Mouse (Mus musculus) limb, embryonic 15.5 days (tissue): ENCODE measurements at regions not wholly inside any gene's neighbourhood (a gene's known extent, or its start where the extent isn't known, plus 50 kb on each side); places are given as distances from the start of the nearest gene placed in this dataset.

ENCODE experiments used
- ATAC-seq: fragments of 200-750 bp; cut with Nextera tagmentation; 2 replicates; pipeline ENCODE4 v1.8.0; 2017; ENCODE audit warnings: low read depth, moderate TSS enrichment; ENCODE audit not compliant: insufficient number of reproducible peaks, low FRiP score, low TSS enrichment
- H3K27ac ChIP-seq: fragments of 300-500 bp; sonication (generic); 2 replicates; pipeline ENCODE4 v1.5.1; 2015; ENCODE audit warnings: moderate library complexity, mild to moderate bottlenecking, inconsistent platforms
- H3K27me3 ChIP-seq: fragments of 300-500 bp; sonication (generic); 2 replicates; pipeline ENCODE4 v1.6.1; 2015; ENCODE audit warnings: inconsistent platforms
- H3K36me3 ChIP-seq: fragments of 300-500 bp; sonication (generic); 2 replicates; pipeline ENCODE4 v1.6.1; 2015; ENCODE audit warnings: inconsistent platforms
- H3K4me1 ChIP-seq: fragments of 300-500 bp; sonication (generic); 2 replicates; pipeline ENCODE4 v1.6.1; 2015; ENCODE audit warnings: inconsistent platforms
- H3K4me2 ChIP-seq: fragments of 300-500 bp; sonication (generic); 2 replicates; pipeline ENCODE4 v1.6.1; 2015; ENCODE audit warnings: mild to moderate bottlenecking, inconsistent platforms
- H3K4me3 ChIP-seq: fragments of 300-500 bp; sonication (generic); 2 replicates; pipeline ENCODE4 v1.5.1; 2015; ENCODE audit warnings: mild to moderate bottlenecking, inconsistent platforms
- H3K9ac ChIP-seq: fragments of 300-500 bp; sonication (generic); 2 replicates; pipeline ENCODE4 v1.6.1; 2015; ENCODE audit warnings: inconsistent platforms
- H3K9me3 ChIP-seq: fragments of 300-500 bp; sonication (generic); 2 replicates; pipeline ENCODE4 v1.6.1; 2016; ENCODE audit warnings: inconsistent platforms
- WGBS: fragments of 180-500 bp; shearing (Covaris S2); methylation state at CpG from one replicate; pipeline ENCODE4 v1.1.7; 2015; 5-methylcytosine and 5-hydroxymethylcytosine counted together

DNA sequence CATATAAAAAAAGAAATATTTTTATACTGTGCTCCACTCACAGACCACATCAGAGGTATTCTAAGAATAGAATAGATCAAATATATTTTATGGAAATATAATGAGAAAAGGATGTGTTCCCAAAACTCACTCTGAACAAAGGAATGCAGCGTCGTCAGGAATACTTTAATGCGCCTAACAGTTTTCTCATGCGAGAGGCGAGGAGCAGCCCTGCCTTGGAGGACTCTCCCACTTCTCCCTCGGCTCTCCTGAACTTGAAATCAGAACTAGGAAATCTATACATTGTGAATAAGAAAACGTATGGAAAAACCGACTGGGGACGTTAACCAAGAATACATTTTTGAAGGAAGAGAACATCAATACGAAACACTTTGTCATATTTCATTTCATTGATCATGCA lies 368.3 kb upstream of the Zeb2 start:
- WGBS = 44% methylated on average over 10 of the region's 10 CpGs

DNA sequence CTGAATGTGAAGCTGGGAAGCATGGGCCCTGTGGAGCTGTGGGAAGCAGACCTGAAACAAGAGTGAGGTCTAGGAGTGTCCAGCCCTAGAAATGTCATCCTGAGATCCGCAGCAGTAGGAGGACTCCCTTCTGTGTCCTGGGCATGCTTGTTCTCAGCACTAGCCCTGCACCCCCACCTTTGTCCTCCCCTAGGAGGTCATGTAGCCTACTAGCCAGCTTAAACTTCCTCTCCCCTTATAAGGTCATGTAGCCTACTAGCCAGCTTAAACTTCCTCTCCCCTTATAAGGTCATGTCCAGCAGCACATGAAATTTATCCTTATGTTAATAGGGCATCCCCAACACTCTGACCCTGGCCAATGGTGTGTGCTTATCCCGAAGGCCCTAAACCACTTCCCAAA lies 363.5 kb upstream of the Zeb2 start:
- H3K36me3 ChIP-seq = no peaks in the 10 kb centered on the region
- no peak for ATAC-seq
- H3K27me3 ChIP-seq = no peaks in the 10 kb centered on the region
- no peaks in the 10 kb centered on the region for H3K4me1 ChIP-seq
- no peak overlapping the region for H3K27ac ChIP-seq
- WGBS = 77% methylated on average over 2 of the region's 2 CpGs
- no peak overlapping the region for H3K9ac ChIP-seq
- H3K9me3 ChIP-seq = no peaks in the 10 kb centered on the region
- H3K4me2 ChIP-seq = no peak overlapping the region
- H3K4me3 ChIP-seq = no peak overlapping the region

More for the DNA sequence above, 368.3 kb upstream of the Zeb2 start:
- ATAC-seq = 0 out of 2 replicates have a peak, but pooled peaks have one; percentile 35
- Histone ChIP-seq H3K36me3 (no peaks in the 10 kb centered on the region), H3K27me3 (no peaks in the 10 kb centered on the region), H3K9ac (no peak overlapping the region), H3K9me3 (no peaks in the 10 kb centered on the region), H3K4me2 (no peak overlapping the region), H3K4me3 (no peak overlapping the region), H3K4me1 (no peaks in the 10 kb centered on the region), H3K27ac (peak overlapping the region; percentile 67)

DNA sequence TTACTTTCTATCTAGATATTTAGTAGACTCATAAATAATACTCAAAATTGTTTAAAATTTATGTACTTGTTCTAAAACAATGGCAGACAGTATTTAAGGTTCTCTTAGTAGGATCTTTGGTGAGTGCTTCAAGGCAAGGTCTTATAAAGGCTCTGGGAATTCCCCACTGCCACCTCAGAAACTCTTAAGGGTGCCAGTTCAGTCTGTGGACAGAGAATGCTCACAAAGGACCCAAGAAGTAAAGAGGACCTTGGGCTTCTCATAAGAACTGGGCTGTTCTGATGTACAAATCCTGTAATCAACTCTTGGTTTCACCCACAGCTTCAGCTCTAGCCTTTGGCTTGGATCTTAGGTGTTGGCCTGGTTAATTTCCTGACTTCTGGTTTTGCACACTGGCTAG lies 358.8 kb upstream of the Zeb2 start:
- Histone ChIP-seq H3K27me3 (no peaks in the 10 kb centered on the region), H3K4me2 (no peak overlapping the region), H3K9ac (no peak overlapping the region), H3K9me3 (no peaks in the 10 kb centered on the region), H3K27ac (no peak overlapping the region), H3K4me1 (no peaks in the 10 kb centered on the region), H3K4me3 (no peak overlapping the region), H3K36me3 (no peaks in the 10 kb centered on the region)
- no peak for ATAC-seq

DNA sequence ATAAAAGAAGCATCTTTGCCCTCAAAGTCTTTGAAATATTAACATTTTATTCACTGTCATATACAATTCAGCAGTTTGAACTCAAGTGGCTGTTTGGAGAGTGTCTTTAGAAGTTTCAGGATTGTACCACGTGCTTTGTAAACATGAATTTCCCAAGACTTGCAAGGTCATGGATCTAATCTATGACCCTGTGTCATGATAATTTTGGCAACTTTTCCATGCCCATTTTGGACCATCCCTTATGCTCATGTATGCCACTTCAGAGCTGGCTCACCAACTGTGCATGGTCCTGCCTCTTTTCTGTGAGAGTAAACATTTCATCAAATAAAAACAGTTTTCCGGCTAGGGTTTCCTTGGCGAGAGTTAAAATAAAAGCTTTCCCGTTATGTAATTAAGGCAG lies 347.1 kb upstream of the Zeb2 start:
- Histone ChIP-seq H3K27ac (no peak overlapping the region), H3K27me3 (no peaks in the 10 kb centered on the region), H3K4me3 (no peak overlapping the region), H3K36me3 (no peaks in the 10 kb centered on the region), H3K9me3 (no peaks in the 10 kb centered on the region), H3K4me2 (no peak overlapping the region), H3K4me1 (no peaks in the 10 kb centered on the region), H3K9ac (no peak overlapping the region)
- 89% methylated on average over 4 of the region's 4 CpGs for WGBS
- ATAC-seq = no peak

DNA sequence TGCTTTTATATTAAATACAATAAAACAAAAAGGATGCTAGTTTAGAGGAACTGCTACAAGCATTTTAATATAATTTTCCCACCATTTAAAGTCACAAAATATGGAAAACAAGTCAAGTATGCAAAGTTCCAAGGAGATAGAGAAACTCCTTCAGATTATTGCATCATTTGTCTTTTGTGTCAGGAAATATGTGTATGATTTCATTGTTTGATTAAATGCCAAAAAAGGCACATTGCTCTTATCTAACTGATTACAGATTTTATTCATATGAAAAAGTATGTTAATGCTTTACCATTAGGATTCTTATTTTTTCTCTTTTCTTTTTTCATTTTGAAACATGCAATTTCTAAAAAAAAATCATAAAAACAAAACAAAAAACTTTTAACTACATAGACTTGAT lies 342.2 kb upstream of the Zeb2 start:
- H3K4me2 ChIP-seq = no peak overlapping the region
- H3K4me1 ChIP-seq = no peaks in the 10 kb centered on the region
- no peaks in the 10 kb centered on the region for H3K27me3 ChIP-seq
- no peak overlapping the region for H3K9ac ChIP-seq
- H3K4me3 ChIP-seq = no peak overlapping the region
- H3K27ac ChIP-seq = no peak overlapping the region
- no peaks in the 10 kb centered on the region for H3K9me3 ChIP-seq
- ATAC-seq = no peak
- no peaks in the 10 kb centered on the region for H3K36me3 ChIP-seq

DNA sequence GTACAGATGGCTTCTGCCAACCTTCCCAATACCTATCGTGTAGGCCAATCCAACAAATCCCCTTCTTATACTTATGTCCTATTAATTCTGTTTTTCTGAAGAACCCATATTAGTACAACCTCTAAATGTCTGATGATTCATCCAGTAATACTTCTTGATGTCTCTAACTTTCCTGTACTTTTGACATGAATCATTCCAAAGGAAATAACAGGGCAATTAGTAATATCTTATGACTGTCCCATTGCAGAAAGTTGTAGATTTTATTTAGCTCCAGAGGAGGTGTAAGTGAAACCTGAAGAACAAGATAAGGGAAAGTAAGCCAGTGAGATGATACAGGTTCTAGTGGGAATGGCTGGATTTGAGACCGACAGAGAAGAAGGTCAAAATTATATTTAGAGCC lies 337.6 kb upstream of the Zeb2 start:
- no peak for ATAC-seq
- 91% methylated on average over 2 of the region's 2 CpGs for WGBS
- Histone ChIP-seq H3K36me3 (no peaks in the 10 kb centered on the region), H3K27me3 (no peaks in the 10 kb centered on the region), H3K9me3 (no peaks in the 10 kb centered on the region), H3K4me1 (no peaks in the 10 kb centered on the region), H3K4me2 (no peak overlapping the region), H3K9ac (no peak overlapping the region), H3K27ac (no peak overlapping the region), H3K4me3 (no peak overlapping the region)

DNA sequence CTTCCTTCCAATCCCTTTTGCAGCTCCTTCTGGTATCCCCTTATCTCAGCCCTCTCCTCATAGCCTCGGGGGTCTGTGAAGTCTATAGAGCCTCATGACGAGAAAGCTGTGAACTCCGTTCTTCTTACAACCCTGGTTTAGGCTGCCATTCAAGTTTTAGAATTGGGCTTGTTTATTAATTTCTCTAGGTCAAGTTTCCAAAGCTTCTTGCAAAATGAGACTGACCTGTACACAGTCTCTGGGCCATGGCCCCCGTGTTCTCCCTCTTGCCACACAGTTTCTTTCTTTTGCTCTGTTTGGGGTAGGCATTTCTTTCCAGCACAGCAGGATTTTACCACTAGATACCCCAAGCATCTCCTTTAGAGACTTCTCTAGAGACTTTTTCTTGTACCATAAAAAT lies 322.0 kb upstream of the Zeb2 start:
- 64% methylated on average over 4 of the region's 4 CpGs for WGBS
- H3K9ac ChIP-seq = no peak overlapping the region
- no peaks in the 10 kb centered on the region for H3K9me3 ChIP-seq
- no peak overlapping the region for H3K4me3 ChIP-seq
- H3K4me1 ChIP-seq = no peaks in the 10 kb centered on the region
- no peaks in the 10 kb centered on the region for H3K27me3 ChIP-seq
- no peaks in the 10 kb centered on the region for H3K36me3 ChIP-seq
- H3K27ac ChIP-seq = no peak overlapping the region
- no peak overlapping the region for H3K4me2 ChIP-seq
- no peak for ATAC-seq

DNA sequence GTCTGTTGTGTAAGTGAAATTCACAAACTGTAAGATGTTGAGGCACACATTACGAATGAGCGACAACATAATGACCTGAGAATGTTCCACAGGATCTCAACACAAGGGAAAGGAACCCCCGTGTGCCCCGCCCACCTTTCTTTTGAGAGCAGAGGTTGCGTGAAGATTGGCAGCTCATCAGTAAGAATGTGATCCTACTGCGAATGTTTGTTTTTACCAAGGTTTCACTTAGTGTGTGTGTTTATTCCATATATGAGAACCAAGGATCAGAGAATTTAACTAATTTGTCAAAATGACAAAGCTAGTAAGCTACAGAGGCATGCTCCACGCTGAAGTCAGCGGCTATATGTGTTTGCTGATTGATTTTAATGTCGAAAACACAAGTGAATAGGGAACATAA lies 321.5 kb upstream of the Zeb2 start:
- Histone ChIP-seq H3K27me3 (no peaks in the 10 kb centered on the region), H3K9ac (no peak overlapping the region), H3K9me3 (no peaks in the 10 kb centered on the region), H3K4me1 (no peaks in the 10 kb centered on the region), H3K36me3 (no peaks in the 10 kb centered on the region), H3K4me3 (no peak overlapping the region), H3K27ac (no peak overlapping the region), H3K4me2 (no peak overlapping the region)
- no peak for ATAC-seq
- 78% methylated on average over 9 of the region's 9 CpGs for WGBS

DNA sequence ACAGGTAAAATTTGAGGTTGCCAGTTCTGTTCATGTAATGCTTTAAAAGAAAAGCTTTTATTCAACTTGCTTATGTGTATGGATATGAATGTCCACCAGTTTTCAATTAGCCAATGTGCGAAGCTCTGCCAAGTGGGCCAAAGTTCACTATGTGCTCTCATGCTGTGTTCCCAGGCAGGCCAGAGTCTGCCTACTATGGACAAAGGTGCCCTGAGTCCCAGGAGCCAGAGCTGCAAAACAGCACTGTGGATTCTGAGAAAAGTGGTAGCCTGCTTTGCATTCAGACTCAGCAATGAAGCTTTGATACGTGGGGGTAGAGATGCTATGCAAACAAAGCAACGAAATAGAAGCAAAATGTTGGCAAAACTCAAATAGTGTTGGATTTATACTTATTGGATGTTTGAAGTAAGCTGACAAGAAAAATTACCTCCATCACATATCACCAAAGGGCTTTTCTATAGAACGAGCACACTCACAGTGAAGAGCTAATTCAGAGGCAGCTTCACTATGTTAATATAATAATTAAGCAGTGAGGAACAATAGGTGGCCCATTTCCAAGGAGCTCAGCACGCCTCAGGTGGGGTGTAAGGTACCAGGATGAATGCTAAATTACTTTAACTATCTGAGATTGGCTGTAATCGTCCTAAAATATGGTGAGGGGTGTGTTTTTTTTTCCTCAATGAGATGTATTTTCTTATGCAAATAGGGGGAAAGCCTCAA lies 318.2 kb upstream of the Zeb2 start:
- Histone ChIP-seq H3K27me3 (no peaks in the 10 kb centered on the region), H3K9me3 (no peaks in the 10 kb centered on the region), H3K4me2 (no peak overlapping the region), H3K9ac (no peak overlapping the region), H3K4me1 (no peaks in the 10 kb centered on the region), H3K27ac (no peak overlapping the region), H3K36me3 (no peaks in the 10 kb centered on the region), H3K4me3 (no peak overlapping the region)
- 51% methylated on average over 6 of the region's 6 CpGs for WGBS
- no peak for ATAC-seq

DNA sequence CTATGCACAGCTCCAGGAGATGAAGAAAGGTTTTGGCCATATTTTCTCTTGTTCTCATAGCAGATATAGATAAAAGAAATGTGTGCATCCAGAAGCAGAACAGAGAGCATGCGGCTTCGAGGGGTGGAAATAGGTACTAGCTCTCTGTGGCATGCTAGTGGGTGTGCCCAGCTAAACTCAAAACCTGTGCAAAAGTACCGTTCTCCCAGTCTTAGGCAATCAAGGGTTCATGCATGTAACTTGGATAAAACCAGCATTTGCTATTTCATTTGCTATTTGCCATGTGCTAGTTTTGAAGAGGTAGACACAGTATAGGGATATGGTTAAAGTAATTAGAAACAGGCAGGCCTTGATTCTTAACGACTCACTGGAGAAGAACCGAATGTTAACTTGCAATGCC lies 317.6 kb upstream of the Zeb2 start:
- WGBS = 48% methylated on average over 5 of the region's 5 CpGs
- H3K27ac ChIP-seq = no peak overlapping the region

DNA sequence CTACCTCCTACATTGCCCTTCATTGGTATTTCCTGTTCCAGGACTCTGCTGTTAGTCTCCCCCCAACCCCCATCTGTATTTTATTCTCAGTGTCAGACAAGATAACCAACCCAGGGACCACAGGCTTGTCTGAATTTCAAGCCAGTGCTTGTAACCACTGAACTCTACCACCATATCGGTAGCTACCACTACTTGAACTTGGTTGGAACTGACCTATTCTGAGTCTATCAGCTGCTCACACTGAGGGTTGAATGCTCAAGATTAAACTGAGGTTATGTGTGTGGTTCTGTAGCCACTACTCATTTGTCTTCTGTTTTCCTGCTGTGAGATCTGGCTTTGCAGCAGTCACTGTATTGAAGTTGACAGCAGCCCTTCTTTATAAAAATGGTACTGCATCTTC lies 317.0 kb upstream of the Zeb2 start:
- Histone ChIP-seq H3K4me3 (no peak overlapping the region), H3K27ac (no peak overlapping the region), H3K4me2 (no peak overlapping the region), H3K27me3 (no peaks in the 10 kb centered on the region), H3K36me3 (no peaks in the 10 kb centered on the region), H3K4me1 (no peaks in the 10 kb centered on the region), H3K9me3 (no peaks in the 10 kb centered on the region), H3K9ac (no peak overlapping the region)
- WGBS = 90% methylated on average over 1 of the region's 1 CpGs
- ATAC-seq = no peak

More for the DNA sequence above, 317.6 kb upstream of the Zeb2 start:
- H3K4me1 ChIP-seq = no peaks in the 10 kb centered on the region
- no peak overlapping the region for H3K9ac ChIP-seq
- no peak overlapping the region for H3K4me3 ChIP-seq
- H3K36me3 ChIP-seq = no peaks in the 10 kb centered on the region
- no peak overlapping the region for H3K4me2 ChIP-seq
- ATAC-seq = no peak
- no peaks in the 10 kb centered on the region for H3K27me3 ChIP-seq
- H3K9me3 ChIP-seq = no peaks in the 10 kb centered on the region

DNA sequence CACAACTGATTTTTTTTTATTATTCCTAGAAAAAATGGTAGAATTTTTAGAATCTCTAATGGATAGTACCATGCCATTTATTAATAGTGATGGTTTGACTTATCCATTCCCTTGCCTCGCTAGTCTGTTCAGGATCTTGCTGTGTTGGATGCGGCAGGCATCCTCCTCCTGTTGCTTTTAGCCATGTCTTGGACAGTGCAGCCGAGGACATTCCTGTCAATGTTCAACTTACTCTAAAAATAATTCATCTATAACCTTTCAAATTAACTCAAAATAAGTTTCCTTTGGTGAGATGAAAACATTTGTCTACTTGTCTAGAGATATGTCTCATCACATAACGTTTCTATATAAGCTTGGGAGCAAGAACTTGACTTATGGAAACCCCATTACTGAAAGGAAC lies 314.2 kb upstream of the Zeb2 start:
- no peaks in the 10 kb centered on the region for H3K36me3 ChIP-seq
- H3K4me2 ChIP-seq = no peak overlapping the region
- H3K27ac ChIP-seq = no peak overlapping the region
- H3K27me3 ChIP-seq = no peaks in the 10 kb centered on the region
- ATAC-seq = no peak
- H3K4me1 ChIP-seq = no peaks in the 10 kb centered on the region
- H3K9ac ChIP-seq = no peak overlapping the region
- no peak overlapping the region for H3K4me3 ChIP-seq
- H3K9me3 ChIP-seq = no peaks in the 10 kb centered on the region
- 92% methylated on average over 4 of the region's 4 CpGs for WGBS

DNA sequence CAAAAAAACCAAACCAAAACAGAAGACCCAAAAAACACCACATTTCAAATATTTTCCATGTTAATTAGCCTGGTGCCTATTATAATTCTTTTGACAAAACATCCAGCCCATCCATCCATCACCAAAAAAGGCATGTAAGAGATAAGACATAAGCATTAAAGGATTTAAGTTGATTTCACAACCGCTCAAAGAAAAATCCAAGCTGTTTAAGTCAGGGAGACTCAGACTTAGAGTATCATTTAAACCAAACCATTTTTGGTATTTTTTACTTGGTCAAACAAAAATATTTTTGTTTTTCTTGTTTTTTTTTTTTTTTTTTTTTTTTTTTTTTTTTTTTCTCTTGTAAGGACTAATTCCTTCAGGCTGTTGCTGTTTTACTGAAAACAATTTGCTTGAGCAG lies 304.6 kb upstream of the Zeb2 start:
- H3K27ac ChIP-seq = no peak overlapping the region
- 98% methylated on average over 1 of the region's 1 CpGs for WGBS
- H3K4me2 ChIP-seq = no peak overlapping the region
- H3K4me1 ChIP-seq = no peaks in the 10 kb centered on the region
- H3K36me3 ChIP-seq = no peaks in the 10 kb centered on the region
- no peaks in the 10 kb centered on the region for H3K27me3 ChIP-seq
- H3K4me3 ChIP-seq = no peak overlapping the region
- ATAC-seq = no peak
- H3K9me3 ChIP-seq = no peaks in the 10 kb centered on the region
- H3K9ac ChIP-seq = no peak overlapping the region
